30 mouse cellular contexts compared by ENCODE assay signal in the genomic region with DNA sequence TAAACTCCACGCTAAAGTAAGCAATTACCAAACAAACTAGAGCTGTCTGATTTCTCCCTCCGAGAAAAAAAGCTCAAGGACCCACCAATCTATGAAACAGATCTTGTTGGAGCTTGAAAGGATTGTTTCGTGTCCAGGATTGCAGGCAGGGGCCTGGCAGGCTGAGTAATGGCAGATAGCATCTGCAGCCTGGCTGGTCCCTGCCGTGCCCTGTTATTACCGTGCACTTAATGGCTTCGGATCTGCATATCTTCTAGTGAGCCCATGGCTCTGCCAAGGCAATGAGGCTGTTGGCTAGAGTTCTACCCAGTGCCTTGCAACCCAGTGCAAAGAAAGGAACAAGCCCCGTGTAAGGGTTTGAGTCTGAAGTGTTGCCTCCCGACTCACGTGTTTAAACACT. TPM values are rescaled to one million over a fixed set of nuclear protein-coding genes. Genes with fewer than 3 reads are reported as not detected.
A peak's percentile ranks its signal among the peaks of the same experiment; 100 is the strongest.
DNase-seq lines count a peak whose midpoint lies in the region; ATAC-seq and TF ChIP-seq lines count a peak whose summit lies in the region.
"Had no signal": no experiment of that assay in that cellular context is flagged by ENCODE, and none has a peak within 500 bp of the region (broad histone marks: within the 10 kb centered on the region; RNA-seq: fewer than 3 reads in every experiment).

No protein-coding gene starts in this region.

- no peak overlapping the region for H3K27ac ChIP-seq in kidney, adult 2 months (ENCODE audit: insufficient read depth, low read depth, low read length)
- H3K27ac ChIP-seq in kidney, postnatal 0 days = no peak overlapping the region; the same call in 1 of the 2 replicates
- H3K27ac ChIP-seq: embryonic facial prominence, embryonic 12.5 days; embryonic facial prominence, embryonic 15.5 days; forebrain, embryonic 12.5 days; gastrocnemius, adult 2 months; heart, embryonic 15.5 days; hindbrain, embryonic 10.5 days; hindbrain, embryonic 13.5 days had no signal

- no peaks in the 10 kb centered on the region for H3K4me1 ChIP-seq in kidney, adult 2 months (ENCODE audit: control insufficient read depth, insufficient read depth, low read length)
- no peaks in the 10 kb centered on the region for H3K4me1 ChIP-seq in kidney, postnatal 0 days (replicated peaks; ENCODE audit: insufficient read depth, low read length)
- H3K4me1 ChIP-seq: embryonic facial prominence, embryonic 12.5 days; embryonic facial prominence, embryonic 15.5 days; forebrain, embryonic 12.5 days; heart, embryonic 12.5 days; heart, embryonic 15.5 days; hindbrain, embryonic 10.5 days; hindbrain, embryonic 13.5 days had no signal

- 85% methylated on average over 9 of the region's 9 CpGs for WGBS in kidney, adult 2 months
- 80% methylated on average over 9 of the region's 9 CpGs for WGBS in kidney, postnatal 0 days

- peak; percentile 59; the same call in 1 of the 2 replicates for ATAC-seq in kidney, postnatal 0 days (replicated peaks; ENCODE audit: low FRiP score, low read depth)
- ATAC-seq: activated CD4-positive, CD25-positive, alpha-beta regulatory T cell, adult 4 months; CD4-positive, CD25-positive, alpha-beta regulatory T cell, adult 4 months; forebrain, embryonic 16.5 days; hindbrain, embryonic 16.5 days had no signal

- DNase-seq in kidney, adult 2 months = peak; percentile 14
- DNase-seq in kidney, postnatal 10 days = no peak
- DNase-seq in kidney, postnatal 0 days (ENCODE audit: low spot score) = no peak
- DNase-seq in kidney, adult 9 months = no peak
- DNase-seq in MN1 (ENCODE audit: low spot score) (peak; percentile 79), adipocyte (ENCODE audit: low spot score) (no peak)
- peak; percentile 66 for DNase-seq in fat pad, adult 2 months (ENCODE audit: extremely low read depth, low read depth, low spot score)
- DNase-seq: adrenal gland, postnatal 10 days; adrenal gland, postnatal 36 days; cerebellum, adult 11 months; cerebellum, adult 2 months; cerebellum, adult 9-11 months; cerebellum, postnatal 25 days; gastrocnemius, adult 2 months; gastrocnemius, postnatal 14 days; heart, adult 18-20 months; heart, postnatal 10 days; heart, postnatal 36 days had no signal

- no peak overlapping the region for H3K4me2 ChIP-seq in kidney, postnatal 0 days (ENCODE audit: low read length)
- H3K4me2 ChIP-seq: embryonic facial prominence, embryonic 12.5 days; embryonic facial prominence, embryonic 15.5 days; forebrain, embryonic 12.5 days; heart, embryonic 12.5 days; heart, embryonic 15.5 days; hindbrain, embryonic 13.5 days had no signal

- no peaks in the 10 kb centered on the region for H3K9me3 ChIP-seq in kidney, postnatal 0 days (replicated peaks; ENCODE audit: low read length)
- H3K9me3 ChIP-seq: embryonic facial prominence, embryonic 12.5 days; embryonic facial prominence, embryonic 15.5 days; forebrain, embryonic 12.5 days; heart, embryonic 15.5 days; hindbrain, embryonic 10.5 days; hindbrain, embryonic 13.5 days had no signal

- TF ChIP-seq CTCF in kidney, adult 2 months (conservative IDR thresholded peaks at IDR 0.05; ENCODE audit: insufficient read depth, insufficient read length, low read depth, low read length) = no peak
- no peak for TF ChIP-seq CTCF in kidney, postnatal 0 days (IDR thresholded peaks at IDR 0.05; ENCODE audit: low read depth)

- H3K27me3 ChIP-seq in kidney, adult 2 months (replicated peaks; ENCODE audit: control insufficient read depth, insufficient read depth, low read length) = no peaks in the 10 kb centered on the region
- H3K27me3 ChIP-seq in kidney, postnatal 0 days (ENCODE audit: insufficient read depth, low read length) = no peaks in the 10 kb centered on the region
- H3K27me3 ChIP-seq: embryonic facial prominence, embryonic 12.5 days; embryonic facial prominence, embryonic 15.5 days; forebrain, embryonic 12.5 days; heart, embryonic 12.5 days; heart, embryonic 15.5 days; hindbrain, embryonic 13.5 days had no signal

- no peaks in the 10 kb centered on the region for H3K36me3 ChIP-seq in kidney, adult 2 months (ENCODE audit: control insufficient read depth, insufficient read depth, low read length)
- no peaks in the 10 kb centered on the region for H3K36me3 ChIP-seq in kidney, postnatal 0 days (ENCODE audit: insufficient read depth, low read length)
- H3K36me3 ChIP-seq: embryonic facial prominence, embryonic 12.5 days; embryonic facial prominence, embryonic 15.5 days; forebrain, embryonic 12.5 days; heart, embryonic 12.5 days; heart, embryonic 15.5 days; hindbrain, embryonic 10.5 days; hindbrain, embryonic 13.5 days had no signal

- H3K9ac ChIP-seq in kidney, postnatal 0 days (ENCODE audit: low read depth, low read length) = no peak overlapping the region
- H3K9ac ChIP-seq: embryonic facial prominence, embryonic 12.5 days; embryonic facial prominence, embryonic 15.5 days; forebrain, embryonic 12.5 days; heart, embryonic 12.5 days; heart, embryonic 15.5 days; hindbrain, embryonic 13.5 days had no signal

- no peak overlapping the region for H3K4me3 ChIP-seq in kidney, adult 2 months (ENCODE audit: insufficient read depth, low read depth, low read length)
- no peak overlapping the region for H3K4me3 ChIP-seq in kidney, postnatal 0 days (replicated peaks; ENCODE audit: low read depth, low read length)
- H3K4me3 ChIP-seq: embryonic facial prominence, embryonic 12.5 days; embryonic facial prominence, embryonic 15.5 days; forebrain, embryonic 12.5 days; gastrocnemius, adult 2 months; heart, embryonic 12.5 days; heart, embryonic 15.5 days; hindbrain, embryonic 10.5 days; hindbrain, embryonic 13.5 days had no signal

- no peak for TF ChIP-seq POLR2A in kidney, adult 2 months (IDR thresholded peaks at IDR 0.05; ENCODE audit: low read depth, low read length)

RNA-seq across cellular contexts. Expression of gene Edaradd, which starts 25.5 kb away (rescaled TPM):
- 0.53 and 0.55 TPM in 2 replicates for polyA plus RNA-seq in kidney, adult 2 months (2012; rRNA removed)
- polyA plus RNA-seq in kidney, postnatal 0 days (2015; fragmentation: Nextera tagmentation; extraction: Ambion mirVana) = 1.6 and 1.9 TPM in 2 replicates
- polyA plus RNA-seq: C2C12; cerebellum, adult 2 months had no signal

RNA-seq across cellular contexts. Expression of gene Lgals8, which starts 30.0 kb away (rescaled TPM):
- 34.6 and 40.3 TPM in 2 replicates for polyA plus RNA-seq in kidney, adult 2 months (2012; rRNA removed)
- polyA plus RNA-seq in kidney, postnatal 0 days (2015; fragmentation: Nextera tagmentation; extraction: Ambion mirVana) = 27.5 and 30.0 TPM in 2 replicates

Comparison
In these comparisons a context has a peak if more than half of its experiments do, and no peak if none do; other contexts are left out.
1. DNase-seq: peak in kidney, adult 2 months (single experiment), MN1 (single experiment) and fat pad, adult 2 months (single experiment); none in kidney, postnatal 10 days (single experiment), kidney, postnatal 0 days (single experiment), kidney, adult 9 months (single experiment) and adipocyte (single experiment).